Mouse (Mus musculus) NIH3T3 (cell line): ENCODE measurements at regions not wholly inside any gene's neighbourhood (a gene's known extent, or its start where the extent isn't known, plus 50 kb on each side); places are given as distances from the start of the nearest gene placed in this dataset.
"Not testable (repeated sequence)": the region's sequence is repeated elsewhere in the genome, so short reads cannot be mapped to it uniquely, and the experiment has no call there.

ENCODE experiments used
- DNase-seq: peaks from one replicate; pipeline ENCODE4 v3.0.0-alpha.2; 2012; ENCODE audit warnings: low read depth

GRCm38 (mm10) chr12:5956141-5956540 is 580.7 kb upstream of the Klhl29 start:
- no peak for DNase-seq

- no peak for DNase-seq
These were observed 580.1 kb upstream of the Klhl29 start for GRCm38 (mm10) chr12:5955564-5955963.

- DNase-seq = no peak
These were observed 568.0 kb upstream of the Klhl29 start for GRCm38 (mm10) chr12:5943346-5943925.

- DNase-seq = no peak
These were observed 545.8 kb upstream of the Klhl29 start for GRCm38 (mm10) chr12:5921262-5921661.

- DNase-seq = no peak
These were observed 542.5 kb upstream of the Klhl29 start for GRCm38 (mm10) chr12:5918030-5918429.

- DNase-seq = no peak
These were observed 530.8 kb upstream of the Klhl29 start for GRCm38 (mm10) chr12:5906251-5906650.

- not testable (repeated sequence) for DNase-seq
These were observed 516.3 kb upstream of the Klhl29 start for GRCm38 (mm10) chr12:5891786-5892185.

GRCm38 (mm10) chr12:5866701-5867100 is 491.2 kb upstream of the Klhl29 start:
- no peak for DNase-seq

GRCm38 (mm10) chr12:5859795-5860194 is 484.3 kb upstream of the Klhl29 start:
- DNase-seq = no peak

- no peak for DNase-seq
These were observed 480.9 kb upstream of the Klhl29 start for GRCm38 (mm10) chr12:5856421-5856820.

GRCm38 (mm10) chr12:5810427-5810826 is 434.9 kb upstream of the Klhl29 start:
- DNase-seq = no peak

GRCm38 (mm10) chr12:5810009-5810408 is 434.5 kb upstream of the Klhl29 start:
- no peak for DNase-seq

GRCm38 (mm10) chr12:5807996-5808886 is 432.8 kb upstream of the Klhl29 start:
- no peak for DNase-seq

GRCm38 (mm10) chr12:5805731-5806130 is 430.2 kb upstream of the Klhl29 start:
- DNase-seq = no peak

GRCm38 (mm10) chr12:5793051-5793450 is 417.6 kb upstream of the Klhl29 start:
- DNase-seq = peak; percentile 26

GRCm38 (mm10) chr12:5787074-5787813 is 411.8 kb upstream of the Klhl29 start:
- DNase-seq = no peak

- no peak for DNase-seq
These were observed 405.8 kb upstream of the Klhl29 start for GRCm38 (mm10) chr12:5781276-5781675.

- DNase-seq = no peak
These were observed 402.1 kb upstream of the Klhl29 start for GRCm38 (mm10) chr12:5777556-5777955.

- no peak for DNase-seq
These were observed 396.0 kb upstream of the Klhl29 start for GRCm38 (mm10) chr12:5771399-5771978.

- no peak for DNase-seq
These were observed 395.0 kb upstream of the Klhl29 start for GRCm38 (mm10) chr12:5770531-5770930.

- no peak for DNase-seq
These were observed 389.1 kb upstream of the Klhl29 start for GRCm38 (mm10) chr12:5764445-5765170.

GRCm38 (mm10) chr12:5764026-5764425 is 388.5 kb upstream of the Klhl29 start:
- DNase-seq = no peak
